Mouse (Mus musculus) hindbrain, embryonic 16.5 days (tissue): Measurements from ENCODE around the gene Dcun1d1. TPM values are rescaled to one million over a fixed set of nuclear protein-coding genes. Genes with fewer than 3 reads are reported as not detected.

Source experiments
- ATAC-seq: fragments of 200-750 bp; cut with Nextera tagmentation; 2 replicates; pipeline ENCODE4 v1.8.0; 2017; ENCODE audit warnings: moderate TSS enrichment, moderate library complexity
- H3K27ac ChIP-seq: fragments of 300-500 bp; sonication (generic); 2 replicates; pipeline ENCODE4 v1.5.1; 2014; ENCODE audit warnings: low read depth, mild to moderate bottlenecking, control low read depth, low read length, moderate library complexity
- H3K27me3 ChIP-seq: fragments of 300-500 bp; sonication (generic); replicated peaks from 2 replicates; pipeline ENCODE4 v1.6.1; 2014; ENCODE audit warnings: low read length; ENCODE audit not compliant: control insufficient read depth, insufficient read depth
- H3K36me3 ChIP-seq: fragments of 300-500 bp; sonication (generic); 2 replicates; pipeline ENCODE4 v1.6.1; 2014; ENCODE audit warnings: mild to moderate bottlenecking, low read length, moderate library complexity, mixed read lengths; ENCODE audit not compliant: control insufficient read depth, insufficient read depth
- H3K4me1 ChIP-seq: fragments of 300-500 bp; sonication (generic); 2 replicates; pipeline ENCODE4 v1.6.1; 2014; ENCODE audit warnings: low read depth, low read length; ENCODE audit not compliant: control insufficient read depth, insufficient read depth
- H3K4me2 ChIP-seq: fragments of 300-500 bp; sonication (generic); 2 replicates; pipeline ENCODE4 v1.6.1; 2014; ENCODE audit warnings: mild to moderate bottlenecking, low read length, control low read depth, moderate library complexity
- H3K4me3 ChIP-seq: fragments of 300-500 bp; sonication (generic); 2 replicates; pipeline ENCODE4 v1.5.1; 2014; ENCODE audit warnings: mild to moderate bottlenecking, low read length, control low read depth, moderate library complexity
- H3K9ac ChIP-seq: fragments of 300-500 bp; sonication (generic); 2 replicates; pipeline ENCODE4 v1.6.1; 2014; ENCODE audit warnings: low read depth, mild to moderate bottlenecking, control low read depth, low read length, moderate library complexity
- H3K9me3 ChIP-seq: fragments of 300-500 bp; sonication (generic); 2 replicates; pipeline ENCODE4 v1.6.1; 2014; ENCODE audit warnings: mild to moderate bottlenecking, low read length, moderate library complexity; ENCODE audit not compliant: control insufficient read depth
- WGBS: fragments of 180-500 bp; shearing (Covaris S2); extraction: QIAGEN DNeasy Blood & Tissue Kit; methylation state at CpG from one replicate; pipeline ENCODE4 v1.1.7; 2014; 5-methylcytosine and 5-hydroxymethylcytosine counted together
- polyA plus RNA-seq: library from polyadenylated mRNA; unstranded; fragments of >200 nt; fragmentation: Nextera tagmentation; extraction: Ambion mirVana; gene quantifications from 2 replicates; pipeline ENCODE4 v1.2.1, GENCODE M21; 2015

The Dcun1d1 gene
- polyA plus RNA-seq, 1 experiment from 2014 or later, result 97.4 TPM

DNA sequence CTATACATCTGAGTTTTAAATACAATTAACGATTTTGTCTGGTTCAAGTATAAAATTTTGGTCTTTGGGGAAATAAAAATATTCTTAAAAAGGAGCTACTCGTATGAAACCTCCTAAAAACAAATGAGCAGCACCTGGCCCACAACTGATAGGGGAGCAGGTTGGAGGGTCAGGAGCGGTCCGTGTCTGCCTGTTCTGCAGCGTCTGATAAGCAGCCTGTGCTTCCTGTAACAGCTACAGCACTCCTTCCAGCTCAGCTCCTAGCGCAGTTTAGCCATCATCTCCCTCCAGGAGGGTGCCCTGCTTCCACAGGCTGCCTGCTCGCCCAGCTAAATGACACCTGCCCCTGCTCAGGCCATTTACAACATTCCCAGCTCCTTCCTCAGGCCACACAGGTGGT is 13.8 kb downstream of the Dcun1d1 start:
- H3K4me3 ChIP-seq, result no peak overlapping the region
- no peaks in the 10 kb centered on the region for H3K36me3 ChIP-seq
- no peak overlapping the region for H3K4me2 ChIP-seq
- no peaks in the 10 kb centered on the region for H3K27me3 ChIP-seq
- no peaks in the 10 kb centered on the region for H3K4me1 ChIP-seq
- no peak overlapping the region for H3K9ac ChIP-seq
- no peak overlapping the region for H3K27ac ChIP-seq
- 68% methylated on average over 7 of the region's 7 CpGs for WGBS
- ATAC-seq, result no peak
- no peaks in the 10 kb centered on the region for H3K9me3 ChIP-seq

DNA sequence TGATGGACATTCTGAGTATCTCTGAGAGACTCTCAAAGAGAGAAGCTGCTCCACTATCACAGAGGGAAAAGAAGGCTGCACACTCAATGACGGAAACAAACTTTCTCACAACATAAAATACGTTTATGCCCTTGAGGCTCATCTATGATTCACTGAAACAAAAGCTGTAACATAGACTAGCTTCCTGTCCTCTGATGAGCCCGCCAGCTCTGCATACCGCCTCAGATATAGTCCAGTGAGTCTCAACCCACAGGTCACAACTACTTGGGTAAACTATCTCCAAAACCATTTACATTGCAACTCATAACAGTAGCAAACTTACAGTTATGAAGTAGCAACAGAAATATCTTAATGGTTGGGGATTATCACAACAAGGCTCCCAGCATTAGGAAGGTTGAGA is 14.7 kb downstream of the Dcun1d1 start:
- ATAC-seq, result no peak
- Histone ChIP-seq H3K9me3 (no peaks in the 10 kb centered on the region), H3K36me3 (0 out of 2 replicates have a peak, but pooled peaks cover 1% of the 10 kb centered on the region), H3K4me3 (no peak overlapping the region), H3K27ac (no peak overlapping the region), H3K27me3 (no peaks in the 10 kb centered on the region), H3K4me2 (no peak overlapping the region), H3K9ac (no peak overlapping the region), H3K4me1 (no peaks in the 10 kb centered on the region)
- WGBS, result 84% methylated on average over 4 of the region's 4 CpGs

DNA sequence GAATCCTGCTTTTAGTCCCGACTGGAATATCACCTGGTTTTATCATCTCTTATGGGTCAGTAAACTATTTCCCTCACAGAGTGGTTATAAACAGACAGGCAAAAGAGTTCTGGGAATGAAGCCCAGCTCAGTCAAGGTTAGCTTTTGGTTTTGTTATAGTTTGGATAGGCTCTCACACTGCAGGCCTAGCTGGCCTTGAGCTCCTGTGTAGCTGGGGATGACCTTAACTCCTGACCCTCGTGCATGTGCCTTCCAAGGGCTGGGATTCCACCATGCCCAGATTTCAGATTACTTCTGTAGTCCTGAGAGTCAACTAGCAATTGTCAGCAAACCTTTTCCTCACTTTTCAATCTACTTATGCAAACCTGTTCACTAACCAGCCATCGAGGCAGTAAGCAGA is 19.0 kb downstream of the Dcun1d1 start:
- Histone ChIP-seq H3K9ac (no peak overlapping the region), H3K4me1 (no peaks in the 10 kb centered on the region), H3K9me3 (no peaks in the 10 kb centered on the region), H3K27me3 (no peaks in the 10 kb centered on the region), H3K27ac (no peak overlapping the region), H3K4me2 (no peak overlapping the region), H3K36me3 (peaks cover 7% of the 10 kb centered on the region; the same call in 1 of the 2 replicates), H3K4me3 (no peak overlapping the region)
- ATAC-seq, result no peak
- WGBS, result 91% methylated on average over 3 of the region's 3 CpGs

DNA sequence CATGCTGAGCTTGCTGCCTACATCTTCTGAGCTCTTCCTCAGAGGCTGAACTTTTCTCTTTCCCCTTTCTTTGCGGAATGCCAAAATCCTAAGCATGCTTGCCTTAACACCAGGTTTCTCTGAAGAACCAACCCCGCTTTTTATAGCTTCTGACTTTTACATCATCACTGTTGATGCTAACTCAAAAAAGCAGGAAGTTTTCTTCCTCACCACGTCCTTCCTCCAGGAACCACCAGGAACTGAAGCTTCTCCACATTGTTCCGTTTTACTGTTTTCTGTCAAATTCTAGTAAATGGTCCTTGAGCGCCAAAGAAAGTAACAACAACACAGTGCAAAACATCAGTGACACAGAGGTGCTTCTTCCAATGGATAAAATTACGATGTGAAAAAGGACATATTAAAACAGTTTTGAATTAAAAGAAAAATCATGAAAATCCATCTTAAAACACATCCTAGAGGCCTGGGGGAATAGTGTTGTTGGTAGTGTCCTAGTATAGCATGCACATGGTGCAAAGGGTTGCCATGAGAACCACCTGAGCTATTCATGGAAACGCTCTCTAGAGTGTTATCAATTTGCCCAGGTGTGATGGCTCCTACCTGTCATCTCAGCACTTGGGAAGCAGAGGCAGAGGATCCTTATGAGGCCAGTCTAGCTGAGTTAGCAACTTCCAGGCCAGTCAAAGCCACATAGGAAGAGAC is 28.1 kb downstream of the Dcun1d1 start:
- WGBS, result 92% methylated on average over 7 of the region's 7 CpGs
- no peak for ATAC-seq
- no peaks in the 10 kb centered on the region for H3K9me3 ChIP-seq
- H3K4me1 ChIP-seq, result no peaks in the 10 kb centered on the region
- no peaks in the 10 kb centered on the region for H3K27me3 ChIP-seq
- H3K36me3 ChIP-seq, result peaks cover 5% of the 10 kb centered on the region
- no peak overlapping the region for H3K27ac ChIP-seq
- no peak overlapping the region for H3K4me3 ChIP-seq
- no peak overlapping the region for H3K4me2 ChIP-seq
- no peak overlapping the region for H3K9ac ChIP-seq

DNA sequence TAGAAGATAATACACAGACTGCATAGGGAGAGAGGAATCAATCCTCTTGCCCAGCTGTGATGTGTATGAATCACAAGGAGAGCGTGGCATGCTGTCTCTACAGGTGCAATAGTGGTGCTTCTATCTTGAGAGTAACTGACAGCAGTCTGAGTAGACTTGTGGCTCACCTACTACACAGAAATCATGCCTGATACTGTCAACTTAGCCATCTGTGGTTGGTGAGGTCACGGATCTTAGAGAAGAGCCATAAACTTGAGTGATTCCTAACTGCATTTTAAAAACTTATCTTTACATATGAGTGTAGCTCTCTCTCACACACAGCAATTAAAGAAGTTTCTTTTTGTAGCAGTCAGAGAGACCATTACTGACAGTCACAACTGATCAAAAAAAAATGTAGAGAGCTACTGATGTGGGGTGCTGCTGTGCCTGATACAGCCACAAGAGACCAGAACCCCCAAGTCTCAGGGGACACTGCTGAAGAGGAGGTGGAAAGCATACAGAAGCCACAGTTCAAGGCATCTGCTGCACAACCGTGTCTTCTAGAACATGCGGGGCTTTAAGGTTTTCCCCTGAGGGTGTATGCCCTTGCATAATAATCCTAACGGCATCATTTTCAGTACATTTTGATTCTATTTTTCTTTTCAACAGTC is 36.6 kb downstream of the Dcun1d1 start:
- 79% methylated on average over 5 of the region's 5 CpGs for WGBS
- H3K36me3 ChIP-seq, result peaks cover 4% of the 10 kb centered on the region; the same call in 1 of the 2 replicates
- no peak overlapping the region for H3K9ac ChIP-seq
- H3K27ac ChIP-seq, result no peak overlapping the region
- ATAC-seq, result no peak
- H3K4me1 ChIP-seq, result no peaks in the 10 kb centered on the region
- H3K4me2 ChIP-seq, result no peak overlapping the region
- H3K4me3 ChIP-seq, result no peak overlapping the region
- H3K9me3 ChIP-seq, result no peaks in the 10 kb centered on the region
- H3K27me3 ChIP-seq, result no peaks in the 10 kb centered on the region

DNA sequence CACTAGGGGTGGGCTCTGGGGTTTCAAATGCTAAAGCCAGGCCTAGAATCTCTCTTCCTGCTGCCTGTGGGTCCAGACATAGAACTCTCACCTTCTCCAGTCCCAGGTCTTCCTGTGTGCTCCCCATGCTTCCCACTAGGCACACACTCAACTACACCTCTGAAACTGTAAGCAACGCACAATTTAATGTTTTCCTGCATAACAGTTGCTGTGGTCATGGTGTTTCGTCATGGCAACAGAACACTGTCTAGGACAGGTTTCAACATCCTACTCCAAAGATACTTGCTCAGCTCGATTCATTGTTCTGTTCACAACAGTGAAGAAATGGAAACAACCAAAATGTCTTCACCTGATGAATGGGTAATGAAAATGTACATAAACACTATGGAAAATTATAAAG is 38.1 kb downstream of the Dcun1d1 start:
- no peak overlapping the region for H3K4me2 ChIP-seq
- H3K9me3 ChIP-seq, result no peaks in the 10 kb centered on the region
- no peak for ATAC-seq
- no peak overlapping the region for H3K27ac ChIP-seq
- H3K4me1 ChIP-seq, result no peaks in the 10 kb centered on the region
- no peaks in the 10 kb centered on the region for H3K27me3 ChIP-seq
- no peak overlapping the region for H3K9ac ChIP-seq
- 97% methylated on average over 3 of the region's 3 CpGs for WGBS
- peaks cover 4% of the 10 kb centered on the region; the same call in 1 of the 2 replicates for H3K36me3 ChIP-seq
- no peak overlapping the region for H3K4me3 ChIP-seq

DNA sequence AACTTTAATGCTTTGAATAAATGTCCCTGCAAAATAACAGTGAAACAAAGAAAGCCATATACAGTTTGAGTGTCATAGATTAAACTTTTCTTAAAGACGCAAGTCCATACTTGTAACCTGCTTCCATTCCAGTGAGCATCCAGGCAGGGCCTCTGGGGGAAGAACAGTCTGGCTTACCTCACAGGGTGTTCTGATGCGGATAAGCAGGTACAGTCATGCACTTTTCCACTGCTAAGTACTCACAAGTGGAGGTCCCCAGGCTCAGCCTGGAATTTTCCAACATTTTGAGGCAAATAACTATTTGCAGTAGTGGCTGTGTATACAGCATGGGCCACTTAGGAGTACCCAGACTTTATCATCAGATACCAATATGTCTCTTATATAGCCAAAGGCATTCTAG is 39.3 kb downstream of the Dcun1d1 start:
- no peak overlapping the region for H3K27ac ChIP-seq
- no peaks in the 10 kb centered on the region for H3K4me1 ChIP-seq
- no peak overlapping the region for H3K4me2 ChIP-seq
- H3K9ac ChIP-seq, result no peak overlapping the region
- peaks cover 4% of the 10 kb centered on the region; the same call in 1 of the 2 replicates for H3K36me3 ChIP-seq
- 87% methylated on average over 2 of the region's 2 CpGs for WGBS
- H3K9me3 ChIP-seq, result no peaks in the 10 kb centered on the region
- no peak for ATAC-seq
- no peaks in the 10 kb centered on the region for H3K27me3 ChIP-seq
- H3K4me3 ChIP-seq, result no peak overlapping the region

DNA sequence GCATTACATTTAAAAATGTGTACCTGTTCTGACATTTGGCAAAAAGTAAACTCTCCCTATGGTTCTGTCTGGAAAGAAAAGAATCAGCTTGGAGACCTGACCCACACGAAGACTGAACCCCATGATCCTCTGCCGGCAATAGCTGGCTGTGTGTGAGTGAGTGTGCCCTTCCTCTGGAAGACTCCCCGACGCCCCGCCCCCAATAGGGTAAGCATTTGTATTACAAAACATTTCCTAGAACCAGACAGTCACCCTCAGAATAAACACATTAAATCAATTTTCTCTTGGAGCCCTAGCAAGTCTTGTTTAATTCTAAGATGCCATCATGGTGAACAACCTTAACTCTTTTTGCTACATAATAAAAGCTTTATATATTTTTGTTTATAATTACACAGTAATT is 44.1 kb downstream of the Dcun1d1 start:
- Histone ChIP-seq H3K9ac (no peak overlapping the region), H3K4me2 (no peak overlapping the region), H3K4me1 (no peaks in the 10 kb centered on the region), H3K9me3 (no peaks in the 10 kb centered on the region), H3K4me3 (no peak overlapping the region), H3K27me3 (no peaks in the 10 kb centered on the region), H3K36me3 (no peaks in the 10 kb centered on the region), H3K27ac (no peak overlapping the region)
- WGBS, result 75% methylated on average over 5 of the region's 5 CpGs
- no peak for ATAC-seq

DNA sequence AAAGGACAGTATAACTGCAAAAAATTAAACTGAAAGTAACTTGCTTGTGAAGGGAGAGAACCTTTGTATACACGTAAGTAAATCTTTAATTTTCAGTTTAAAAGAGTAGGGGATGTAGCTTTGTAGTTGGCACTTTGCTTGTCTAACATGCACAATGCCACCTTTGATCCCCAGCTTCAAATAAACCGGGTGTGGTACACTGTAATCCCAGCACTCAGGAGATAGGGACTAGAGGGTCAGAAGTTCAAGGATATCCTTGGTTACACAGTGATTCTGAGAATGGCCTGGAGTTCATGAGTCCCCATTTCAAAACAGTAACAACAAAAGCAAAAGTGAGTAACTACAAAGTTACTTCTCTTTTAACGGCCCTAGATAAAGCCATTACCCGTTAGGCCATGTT is 46.1 kb downstream of the Dcun1d1 start:
- no peaks in the 10 kb centered on the region for H3K4me1 ChIP-seq
- H3K27me3 ChIP-seq, result no peaks in the 10 kb centered on the region
- no peak for ATAC-seq
- no peaks in the 10 kb centered on the region for H3K36me3 ChIP-seq
- H3K4me2 ChIP-seq, result no peak overlapping the region
- no peak overlapping the region for H3K27ac ChIP-seq
- WGBS, result 95% methylated on average over 4 of the region's 4 CpGs
- H3K4me3 ChIP-seq, result no peak overlapping the region
- no peaks in the 10 kb centered on the region for H3K9me3 ChIP-seq
- H3K9ac ChIP-seq, result no peak overlapping the region
